Mouse (Mus musculus) activated CD4-positive, CD25-positive, alpha-beta regulatory T cell, adult 4 months (primary cell): ENCODE measurements around the gene Arl11. TPM values are rescaled to one million over a fixed set of nuclear protein-coding genes. Genes with fewer than 3 reads are reported as not detected.
A peak's percentile ranks its signal among the peaks of the same experiment; 100 is the strongest.

Source experiments
- ATAC-seq: one replicate; pipeline ENCODE4 v1.8.0; 2017
- polyA plus RNA-seq, 2 experiments: library from polyadenylated mRNA; unstranded; fragments of 100-300 nt; shearing (Covaris generic); gene quantifications; one replicate each; pipeline ENCODE4 v1.2.1; 2017

Arl11 gene
- polyA plus RNA-seq, 2 experiments from 2014 or later = 0.60 to 0.65 TPM

- ATAC-seq = no peak
Observed at GRCm38 (mm10) chr14:61330591-61330990, 21.0 kb downstream of the Arl11 start.

GRCm38 (mm10) chr14:61330996-61331561 is 21.5 kb downstream of the Arl11 start:
- ATAC-seq = peak; percentile 37

GRCm38 (mm10) chr14:61339381-61339780 is 29.8 kb downstream of the Arl11 start:
- no peak for ATAC-seq

GRCm38 (mm10) chr14:61344590-61344989 is 35.0 kb downstream of the Arl11 start:
- ATAC-seq = no peak

- no peak for ATAC-seq
Observed at GRCm38 (mm10) chr14:61346827-61347698, 37.5 kb downstream of the Arl11 start.

- ATAC-seq = no peak
Observed at GRCm38 (mm10) chr14:61349876-61350275, 40.3 kb downstream of the Arl11 start.

GRCm38 (mm10) chr14:61350808-61351207 is 41.3 kb downstream of the Arl11 start:
- ATAC-seq = no peak

- ATAC-seq = no peak
Observed at GRCm38 (mm10) chr14:61354251-61355235, 45.0 kb downstream of the Arl11 start.

- ATAC-seq = peak; percentile 91
Observed at GRCm38 (mm10) chr14:61360131-61360980, 50.8 kb downstream of the Arl11 start, which contains the start of gene Ebpl. Gene Ebpl (minus strand): TSS chr14:61360439.

GRCm38 (mm10) chr14:61360981-61361511 is 51.5 kb downstream of the Arl11 start:
- ATAC-seq = no peak

Other genes starting within 250 kb of the Arl11 start
- 1 to 10 TPM; 6.6 to 6.9 TPM for gene Sacs, start 171.3 kb upstream of the Arl11 start, polyA plus RNA-seq
- not detected for gene Sgcg, start 51.3 kb upstream of the Arl11 start, polyA plus RNA-seq
- 10 to 100 TPM in 1 of 2 experiments, 1 to 10 TPM in 1; 6.7 to 10.3 TPM for gene Ebpl, start 50.7 kb downstream of the Arl11 start, polyA plus RNA-seq
- gene Kpna3, start 130.1 kb downstream of the Arl11 start, polyA plus RNA-seq = 10 to 100 TPM; 40.5 to 42.7 TPM
- gene Spryd7, start 247.1 kb downstream of the Arl11 start, polyA plus RNA-seq = 1 to 10 TPM; 7.1 to 8.5 TPM